Mouse (Mus musculus) thymus, postnatal 25 days (tissue): ENCODE data around the gene Adamts20.
A peak's percentile ranks its signal among the peaks of the same experiment; 100 is the strongest.
"Not testable (repeated sequence)": the region's sequence is repeated elsewhere in the genome, so short reads cannot be mapped to it uniquely, and the experiment has no call there.

Source experiments
- DNase-seq: peaks from one replicate; pipeline ENCODE4 v3.0.0; 2022

The Adamts20 gene

GRCm38 (mm10) chr15:94465318-94465717 is at the start of gene Adamts20:
Gene Adamts20, minus strand, starts transcription at chr15:94465418.
- no peak for DNase-seq

DNA sequence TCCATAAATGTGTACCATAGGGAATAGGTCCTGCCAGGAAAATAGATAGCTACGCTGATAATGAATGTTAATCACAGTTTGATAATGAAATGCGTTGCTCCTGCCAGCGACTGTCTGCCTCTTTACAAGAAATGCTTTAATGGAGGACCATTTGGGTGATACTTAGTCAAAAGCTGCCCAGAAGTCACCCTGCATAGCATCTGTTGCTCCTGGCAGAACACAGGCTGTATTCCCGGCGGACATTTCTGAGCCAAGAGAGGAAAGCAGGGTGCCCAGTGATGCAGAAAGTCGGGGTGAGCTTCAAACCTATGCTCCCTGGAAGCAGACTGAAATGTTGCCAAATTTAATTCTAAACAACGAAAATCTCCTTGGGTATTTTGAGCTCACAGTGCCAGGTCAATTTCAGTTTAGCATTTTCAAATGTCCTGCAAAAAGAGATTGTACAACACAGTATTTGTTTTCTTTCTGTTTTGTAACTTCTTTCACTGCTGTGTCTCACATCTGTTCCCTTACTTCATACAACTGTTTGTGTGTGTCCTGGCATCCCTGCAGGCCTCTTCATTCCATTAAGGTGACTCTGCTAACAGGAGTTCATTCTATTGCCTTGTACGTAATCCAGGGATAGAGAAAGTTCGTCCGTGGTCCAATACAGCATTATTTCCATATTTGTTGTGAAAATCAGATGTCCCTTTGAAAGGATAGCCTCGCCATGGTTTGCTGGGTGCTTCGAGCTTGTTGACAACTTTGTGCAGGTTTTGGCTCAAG is 38.4 kb upstream of the Adamts20 start:
- DNase-seq, result no peak

DNA sequence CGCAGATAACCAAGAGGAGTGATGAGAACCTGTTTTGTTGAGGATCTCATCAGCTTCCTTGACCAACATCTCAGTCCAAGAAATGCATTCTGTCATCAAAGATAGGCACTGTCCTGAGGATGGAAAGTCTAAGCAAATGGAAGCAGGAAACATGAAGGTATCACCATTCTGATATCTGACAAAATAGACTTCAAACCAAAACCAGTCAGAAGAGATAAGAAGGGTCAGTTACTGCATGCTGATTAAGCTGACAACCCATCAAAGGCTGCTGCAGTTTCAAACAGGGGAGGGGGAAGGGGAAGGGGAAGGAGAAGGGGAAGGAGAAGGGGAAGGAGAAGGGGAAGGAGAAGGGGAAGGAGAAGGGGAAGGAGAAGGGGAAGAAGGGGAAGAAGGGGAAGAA is 34.0 kb upstream of the Adamts20 start:
- no peak for DNase-seq

DNA sequence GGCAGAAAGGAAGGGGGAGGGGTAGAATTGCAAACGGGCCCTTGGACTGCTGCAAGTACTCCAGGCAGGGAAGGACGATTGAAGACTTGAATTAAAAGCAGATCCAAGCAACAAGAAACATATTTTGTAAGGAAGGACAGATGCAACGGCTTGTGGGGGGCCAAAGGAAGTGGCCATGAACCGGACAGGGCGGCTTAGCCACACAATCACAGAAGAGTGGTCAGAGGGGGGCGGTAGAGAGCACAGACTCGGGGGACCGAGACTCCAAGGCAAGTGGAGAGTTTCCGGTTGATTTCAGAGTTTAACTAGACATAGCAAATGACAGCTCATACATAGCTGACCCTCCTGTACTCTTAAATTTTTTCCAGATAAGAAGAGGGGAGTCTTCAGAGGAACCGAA is 30.7 kb upstream of the Adamts20 start:
- DNase-seq, result peak; percentile 7

- DNase-seq, result no peak
These were observed 29.2 kb upstream of the Adamts20 start for GRCm38 (mm10) chr15:94494445-94494844.

DNA sequence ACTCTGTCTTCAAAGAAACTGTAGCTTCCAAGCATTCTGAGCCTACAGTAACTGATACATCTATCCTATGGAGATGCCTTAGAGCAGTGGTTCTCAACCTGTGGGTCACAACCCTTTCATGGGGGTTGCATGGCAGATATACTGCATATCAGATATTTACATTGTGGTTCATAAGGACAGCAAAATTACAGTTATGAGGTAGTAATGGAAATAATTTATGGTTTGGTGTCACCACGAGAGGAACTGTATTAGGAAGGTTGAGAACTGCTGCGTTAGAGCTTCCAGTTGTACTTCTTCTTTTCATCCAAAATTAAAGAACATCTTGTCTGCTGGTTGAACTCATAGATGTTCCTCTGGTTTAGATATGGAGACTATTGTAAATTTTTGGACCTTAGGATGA is 24.2 kb upstream of the Adamts20 start:
- no peak for DNase-seq

- not testable (repeated sequence) for DNase-seq
These were observed 22.8 kb upstream of the Adamts20 start for GRCm38 (mm10) chr15:94488028-94488427.

DNA sequence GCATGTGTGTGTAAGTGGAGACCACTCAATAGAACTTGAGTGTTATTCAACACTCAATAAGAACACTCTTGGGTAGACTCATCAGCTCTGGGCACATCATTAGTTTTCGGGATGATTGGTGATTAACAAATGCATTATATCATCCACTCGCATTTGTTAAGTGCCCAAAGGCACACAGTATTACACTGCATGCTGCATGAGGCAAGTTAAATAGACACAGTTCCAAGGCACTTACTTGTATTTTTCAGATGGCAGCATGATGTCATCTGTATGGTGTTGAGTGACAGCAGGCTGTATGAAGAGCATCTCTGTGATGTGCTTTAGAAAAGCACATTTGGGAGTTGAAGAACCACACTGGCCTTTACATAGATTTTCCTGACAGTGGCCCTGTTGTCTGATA is 17.3 kb upstream of the Adamts20 start:
- no peak for DNase-seq

GRCm38 (mm10) chr15:94480792-94481191 is 15.6 kb upstream of the Adamts20 start:
- no peak for DNase-seq

- DNase-seq, result no peak
These were observed 15.0 kb upstream of the Adamts20 start for GRCm38 (mm10) chr15:94480248-94480647.

DNA sequence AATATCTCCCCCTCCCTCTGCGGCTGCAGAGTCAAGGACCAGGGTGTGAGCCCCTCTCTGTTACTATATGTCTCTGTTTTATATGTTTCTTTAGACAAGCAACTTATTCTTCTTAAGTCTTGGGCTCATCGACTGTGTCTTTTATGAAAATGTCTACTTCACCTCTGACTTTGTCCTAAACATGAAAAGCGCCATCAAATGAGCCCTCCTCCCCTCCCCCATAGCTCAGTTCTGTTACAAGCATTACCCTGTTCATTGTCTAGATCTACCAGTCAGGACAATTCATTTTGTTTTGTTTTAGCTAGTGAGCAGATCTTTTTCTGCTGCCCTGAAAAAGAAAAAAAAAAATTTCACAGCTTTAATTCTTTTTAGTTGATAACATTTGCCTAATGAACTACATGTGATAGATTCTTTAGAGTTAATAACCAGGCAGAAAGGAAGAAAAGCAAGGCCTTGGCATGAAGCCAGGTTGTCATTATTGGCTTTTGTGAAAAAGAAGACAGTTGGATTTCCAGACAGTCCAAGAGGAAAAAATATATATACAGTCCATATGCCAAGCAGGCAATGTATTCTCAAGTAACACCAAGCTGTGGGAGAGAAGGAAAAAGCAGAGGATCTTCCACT is 14.4 kb upstream of the Adamts20 start:
- DNase-seq, result no peak

- peak; percentile 65 for DNase-seq
These were observed 13.5 kb upstream of the Adamts20 start for GRCm38 (mm10) chr15:94478706-94479105.

DNA sequence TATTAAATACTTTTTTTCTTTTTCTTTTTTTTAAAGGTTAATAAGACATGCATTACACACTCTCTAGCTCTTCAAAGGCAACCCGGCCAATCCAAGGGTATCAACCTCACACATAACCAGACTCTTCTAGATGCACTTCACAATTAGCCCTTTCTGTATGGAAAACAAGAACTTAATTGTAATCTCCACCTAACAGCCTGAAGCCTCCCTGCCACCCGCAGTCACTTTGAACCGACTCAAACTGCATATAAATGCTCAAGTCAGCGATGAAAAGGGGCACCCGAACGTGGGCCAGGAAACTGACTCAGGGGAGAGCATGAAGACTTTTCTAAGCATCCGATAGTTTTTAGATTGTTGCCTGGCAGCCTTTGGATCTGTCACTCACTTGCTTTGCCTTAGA is 12.1 kb upstream of the Adamts20 start:
- DNase-seq, result peak; percentile 6

DNA sequence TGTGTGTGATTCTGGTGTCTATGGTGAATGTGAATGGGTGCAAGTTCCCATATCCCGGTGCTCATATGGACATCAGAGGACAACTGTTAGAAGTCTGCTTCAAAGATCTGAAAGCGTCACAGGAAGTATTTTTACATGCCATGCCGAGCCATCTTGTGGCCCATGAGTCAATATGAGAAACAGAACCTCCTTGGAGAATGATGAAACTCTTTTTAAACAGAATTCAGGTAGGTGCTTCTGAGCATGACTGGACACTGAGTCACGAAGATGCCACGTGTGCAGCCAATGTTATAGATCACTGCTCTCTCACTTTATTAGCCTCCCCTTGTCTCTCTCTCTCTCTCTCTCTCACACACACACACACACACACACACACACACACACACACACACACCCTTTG is 10.8 kb upstream of the Adamts20 start:
- no peak for DNase-seq

GRCm38 (mm10) chr15:94470361-94470760 is 5.1 kb upstream of the Adamts20 start:
- DNase-seq, result no peak

DNA sequence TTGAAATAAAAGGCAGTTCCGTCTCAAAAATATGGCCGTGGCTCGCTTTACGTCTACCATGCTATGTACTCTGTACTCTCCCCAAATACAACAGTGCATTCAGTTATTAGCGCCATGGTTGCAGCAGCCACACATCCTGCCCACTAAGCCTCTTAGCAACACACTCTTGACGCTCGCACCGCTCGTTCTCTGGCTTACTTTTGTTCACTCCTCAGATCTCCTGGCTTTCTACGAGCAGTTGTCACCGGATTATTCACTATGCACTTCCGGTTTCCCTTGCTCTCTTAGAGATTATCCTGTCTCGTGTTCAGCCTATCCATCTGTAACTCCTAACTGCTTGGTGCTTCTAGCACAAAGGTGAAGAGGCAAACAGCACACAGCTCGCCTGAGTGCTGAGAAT is 337 bp downstream of the Adamts20 start:
- no peak for DNase-seq

DNA sequence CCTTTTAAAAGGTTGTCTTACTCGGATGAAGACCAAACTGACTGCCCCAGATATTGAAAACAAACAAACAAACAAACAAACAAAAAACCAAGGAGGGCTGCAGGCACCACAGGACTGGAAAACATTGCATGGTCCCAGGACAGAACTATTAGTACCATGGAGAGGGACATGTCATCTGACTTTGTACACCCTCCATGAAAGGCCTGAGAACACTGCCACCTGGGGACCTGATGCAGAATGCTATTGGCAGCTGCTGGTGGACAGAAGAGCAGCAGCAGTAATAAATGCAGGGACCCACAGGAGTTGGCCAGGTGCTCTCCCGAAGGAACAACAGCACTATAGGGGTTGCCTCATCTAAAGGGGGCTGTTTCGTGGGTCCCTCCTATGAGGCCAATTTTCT is 2.0 kb downstream of the Adamts20 start:
- DNase-seq, result no peak

GRCm38 (mm10) chr15:94462206-94462605 is 3.0 kb downstream of the Adamts20 start:
- no peak for DNase-seq

DNA sequence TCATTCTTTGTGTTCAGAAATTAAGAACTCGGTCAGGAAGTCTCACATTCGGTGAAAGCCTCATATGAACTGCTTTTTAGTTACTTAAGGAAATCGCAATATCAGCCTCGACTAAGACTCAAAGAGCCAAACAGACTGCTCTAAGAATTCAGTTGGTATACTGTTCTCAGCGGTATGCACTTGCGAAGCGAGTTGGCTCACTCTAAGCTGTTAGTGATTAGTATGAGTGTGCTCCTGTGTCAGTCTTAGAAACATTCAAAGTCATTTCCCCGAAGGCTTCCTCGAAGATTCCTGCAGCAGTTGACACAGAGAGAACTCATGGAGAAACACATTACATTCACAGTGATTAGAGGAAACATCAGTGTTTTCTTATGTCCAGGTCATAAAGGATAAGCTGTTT is 4.1 kb downstream of the Adamts20 start:
- no peak for DNase-seq

GRCm38 (mm10) chr15:94457636-94458390 is 7.4 kb downstream of the Adamts20 start:
- DNase-seq, result no peak

- DNase-seq, result no peak
These were observed 12.4 kb downstream of the Adamts20 start for GRCm38 (mm10) chr15:94452848-94453247.

- DNase-seq, result no peak
These were observed 13.6 kb downstream of the Adamts20 start for GRCm38 (mm10) chr15:94451600-94451999.

GRCm38 (mm10) chr15:94444437-94445136 is 20.6 kb downstream of the Adamts20 start:
- no peak for DNase-seq
